Mouse (Mus musculus) ovary, postnatal 10 days (tissue): ENCODE measurements around the gene Nkx2-2.
"Not testable (repeated sequence)": the region's sequence is repeated elsewhere in the genome, so short reads cannot be mapped to it uniquely, and the experiment has no call there.

ENCODE experiments used
- DNase-seq: peaks from one replicate; pipeline ENCODE4 v3.0.0; 2022; ENCODE audit warnings: low spot score

The Nkx2-2 gene

DNA sequence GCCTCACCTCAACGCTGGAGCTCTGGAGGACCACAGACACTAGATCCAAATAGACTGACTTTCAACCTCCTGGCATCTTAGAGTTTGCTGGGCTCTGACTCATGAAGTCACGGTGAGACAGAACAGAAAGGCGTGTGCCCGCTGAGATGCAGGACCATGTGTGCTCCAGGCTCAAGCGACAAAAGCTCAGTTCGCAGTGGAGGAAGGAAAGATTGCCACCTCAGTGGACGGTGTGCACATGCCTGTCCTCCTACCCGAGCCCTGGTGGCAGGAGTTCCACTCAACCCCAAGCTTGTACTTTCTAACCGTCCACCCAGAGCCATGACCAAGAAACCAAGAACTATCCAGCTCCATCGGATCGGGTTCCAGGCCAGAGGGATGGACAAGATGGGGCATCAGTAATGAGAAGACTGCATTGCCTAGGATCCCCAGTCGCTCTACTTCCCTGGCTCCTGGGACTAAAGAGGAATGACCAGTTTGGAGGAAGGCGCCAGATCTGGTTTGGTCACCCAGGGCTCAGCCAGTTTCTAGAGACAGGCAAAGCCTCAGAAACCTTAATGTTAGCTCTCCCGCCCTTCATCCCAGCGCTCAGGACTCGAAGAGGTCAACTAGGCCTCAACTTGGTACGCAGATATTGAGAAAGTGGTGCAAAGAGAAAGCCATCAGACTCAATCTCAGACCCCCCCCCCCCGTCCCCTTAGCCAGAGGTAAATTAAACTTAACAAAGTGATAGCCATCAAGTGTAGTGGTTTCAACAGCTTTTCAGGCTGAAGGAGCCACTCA lies 11.9 kb downstream of the Nkx2-2 start:
- no peak for DNase-seq

DNA sequence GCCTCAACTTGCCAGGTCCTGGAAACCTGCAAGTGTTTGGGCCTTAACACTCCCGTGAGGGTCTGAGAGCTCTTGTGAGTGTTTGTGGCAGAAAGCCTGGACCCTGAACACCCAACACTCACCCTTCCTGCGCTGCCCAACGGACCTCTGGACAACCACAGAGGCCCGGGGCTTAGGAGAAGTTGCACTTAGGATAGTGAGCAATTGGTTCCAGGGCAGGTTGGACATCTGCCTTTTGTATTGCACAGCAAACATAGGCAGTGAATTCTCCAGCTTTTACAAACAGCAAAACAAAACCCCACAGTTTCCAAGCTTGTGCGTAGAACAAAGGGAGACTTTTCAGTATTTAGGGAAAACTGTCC lies 12.8 kb downstream of the Nkx2-2 start:
- DNase-seq: no peak

DNA sequence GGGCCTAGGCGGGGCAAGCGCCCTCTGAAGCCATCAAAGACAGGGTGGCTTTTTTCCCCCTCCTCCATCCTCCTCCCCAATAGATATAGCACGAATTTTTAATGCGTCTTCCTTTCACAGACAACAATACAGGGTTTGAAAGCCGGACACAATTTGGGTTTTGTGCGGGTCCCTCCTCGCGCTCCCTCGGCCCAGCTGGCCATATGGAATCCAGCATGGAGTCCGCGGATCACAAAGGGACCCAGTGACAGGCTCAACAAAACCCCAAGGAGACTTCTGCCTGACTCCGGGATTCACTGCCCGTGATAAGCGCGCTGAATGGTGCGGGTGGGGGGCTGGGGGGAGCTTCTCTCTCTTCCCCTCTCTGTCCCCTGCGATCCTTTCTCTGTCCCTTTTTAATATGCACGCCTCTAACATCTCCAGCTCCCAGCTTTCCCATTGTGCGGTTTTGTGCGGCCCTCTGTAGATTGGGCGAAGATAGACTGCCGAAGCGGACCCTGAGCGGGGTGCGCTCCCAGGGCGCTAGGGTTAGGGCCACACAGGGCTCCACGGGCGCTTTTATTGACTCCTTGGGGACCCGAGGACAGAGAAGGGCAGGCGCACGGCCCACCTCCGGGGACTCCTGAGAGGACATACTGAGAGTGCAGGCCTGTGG lies 13.3 kb downstream of the Nkx2-2 start:
- no peak for DNase-seq

DNA sequence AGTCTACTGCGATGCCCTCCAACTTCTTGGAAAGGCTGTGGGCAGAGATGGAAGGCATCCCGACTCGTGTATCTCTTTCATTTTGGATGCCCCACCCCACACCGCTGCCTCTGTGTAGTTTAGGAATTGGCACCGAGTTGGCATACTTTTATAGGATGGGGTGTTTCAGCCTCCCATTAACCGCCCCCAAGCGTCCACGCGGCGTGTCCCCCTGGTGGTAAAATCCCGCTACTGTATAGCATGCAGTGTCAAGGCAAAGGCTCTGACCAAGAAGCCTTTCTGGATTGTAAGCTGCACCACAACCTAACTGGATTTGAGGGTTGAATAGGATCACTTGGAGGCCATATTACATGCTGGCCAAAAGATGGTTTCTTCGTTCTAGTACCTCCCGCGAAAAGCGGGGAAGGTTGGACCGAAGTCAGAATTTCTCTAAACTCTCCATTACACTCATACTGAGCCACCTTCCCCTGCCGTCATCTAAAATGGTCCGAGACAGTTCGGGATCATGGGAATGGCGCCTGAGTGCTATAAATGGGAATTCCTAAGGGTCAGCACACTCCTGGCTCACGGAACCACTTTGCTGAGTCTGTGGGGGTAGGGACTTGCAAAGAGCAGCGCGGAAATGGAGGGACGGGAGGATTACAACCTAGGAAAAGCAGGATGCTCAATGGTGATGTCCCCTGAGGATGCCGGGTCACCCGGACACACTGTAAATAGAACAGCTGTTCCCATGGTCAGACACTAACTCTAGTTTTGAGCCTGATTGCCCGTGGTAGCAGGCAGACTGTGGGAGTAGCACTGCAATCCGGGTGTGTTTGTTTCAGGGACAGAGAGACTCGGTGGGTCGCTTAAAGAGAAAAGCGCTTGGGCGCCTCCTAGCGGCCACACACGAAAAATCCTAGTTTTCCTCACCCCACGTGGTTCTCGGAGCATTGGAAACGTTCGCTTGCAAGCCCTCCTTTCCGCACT lies 15.7 kb downstream of the Nkx2-2 start:
- no peak for DNase-seq

DNA sequence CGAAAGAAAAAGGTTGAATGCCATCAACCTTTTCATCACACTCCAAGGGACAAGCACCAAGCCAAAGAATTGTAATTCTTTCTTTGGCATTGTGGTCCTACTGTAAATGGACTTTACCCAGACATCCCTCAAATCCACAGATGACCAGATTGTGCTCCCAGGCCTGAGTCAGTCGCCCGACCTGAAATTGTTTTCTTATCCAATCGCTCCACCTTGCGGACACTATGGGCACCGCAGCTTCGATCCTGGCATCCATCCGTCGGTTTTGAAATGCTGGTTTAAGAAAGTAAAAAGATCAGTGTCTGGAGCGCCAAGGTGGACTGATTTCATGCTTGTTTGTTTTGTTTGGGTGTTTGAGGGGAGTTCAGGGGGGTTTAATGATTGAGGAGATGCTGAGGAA lies 16.4 kb downstream of the Nkx2-2 start:
- peak; percentile 69 for DNase-seq

DNA sequence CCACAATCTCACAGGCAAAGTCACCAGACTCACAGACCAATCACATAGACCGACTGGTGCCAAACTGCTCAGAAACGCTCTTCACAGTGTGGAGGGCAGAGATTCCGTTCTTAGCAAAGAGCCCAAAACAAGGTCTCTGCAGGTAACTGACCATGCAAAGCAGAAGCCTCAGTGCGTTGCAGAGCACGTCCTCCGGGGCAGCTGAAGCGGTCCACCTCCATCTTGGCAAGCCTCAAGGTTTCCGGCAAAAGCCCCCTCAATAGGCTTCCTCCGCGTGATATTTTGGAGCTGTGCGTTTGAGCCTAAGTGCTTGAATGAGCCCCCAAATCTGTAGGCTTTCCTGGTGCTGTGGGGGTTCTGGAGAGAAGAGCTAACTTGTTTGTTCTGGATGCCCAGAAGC lies 18.7 kb downstream of the Nkx2-2 start:
- no peak for DNase-seq

DNA sequence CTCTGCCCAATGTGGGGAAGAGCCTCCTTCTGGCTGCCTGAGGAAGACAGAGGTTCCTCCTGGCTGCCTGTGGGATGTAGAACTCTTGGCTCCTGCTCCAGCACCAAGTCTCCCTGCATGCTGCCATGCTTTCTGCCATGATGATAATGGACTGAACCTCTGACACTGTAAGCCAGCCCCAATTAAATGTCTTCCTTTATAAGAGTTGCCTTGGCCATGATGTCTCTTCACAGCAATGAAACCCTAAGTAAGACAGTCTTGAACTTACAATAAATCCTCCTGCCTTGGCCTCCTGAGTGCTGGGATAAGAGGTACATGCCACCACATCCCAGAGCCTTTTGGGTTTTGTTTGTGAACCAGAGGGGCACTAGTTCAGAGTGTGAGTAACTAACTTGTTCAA lies 20.3 kb downstream of the Nkx2-2 start:
- DNase-seq: no peak

DNA sequence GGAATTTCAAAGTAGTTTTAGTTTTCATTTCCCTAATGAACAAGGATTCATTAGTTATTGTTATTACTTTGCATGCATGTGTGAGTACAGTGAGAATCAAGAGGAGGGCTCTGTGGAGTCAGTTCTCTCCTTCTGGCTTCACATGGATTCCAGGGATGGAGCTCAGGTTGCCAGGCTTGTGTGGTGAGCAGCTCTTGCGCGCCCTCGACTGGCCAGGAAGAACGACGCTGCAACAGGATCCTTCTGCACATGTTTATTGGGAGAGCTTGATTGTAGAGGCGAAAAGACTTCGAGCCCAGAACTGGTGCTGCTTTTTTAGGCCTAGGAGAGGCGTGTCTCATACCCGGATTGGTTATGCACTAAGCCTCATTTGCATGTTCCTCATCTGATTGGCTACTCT lies 23.5 kb downstream of the Nkx2-2 start:
- DNase-seq: not testable (repeated sequence)

DNA sequence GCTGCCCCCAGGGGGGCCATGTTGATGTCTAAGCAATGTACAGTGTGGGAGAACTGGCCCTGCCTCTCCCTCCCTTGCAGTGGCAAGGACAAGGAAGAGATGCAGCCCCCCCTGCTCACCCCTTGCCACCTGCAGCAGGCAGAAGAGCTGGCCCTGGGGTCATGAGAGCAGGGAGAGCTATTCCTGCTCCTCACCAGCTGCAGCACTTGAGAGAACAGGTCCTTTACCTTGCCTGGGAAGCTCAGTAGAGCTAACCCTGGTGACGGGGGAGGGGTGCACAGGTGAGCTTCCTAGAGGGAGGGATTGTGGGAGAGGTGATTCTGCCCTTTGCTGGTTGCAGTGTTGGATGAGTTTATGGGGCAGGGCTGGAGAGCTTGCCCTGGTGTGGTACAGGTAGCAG lies 28.2 kb downstream of the Nkx2-2 start:
- no peak for DNase-seq

DNA sequence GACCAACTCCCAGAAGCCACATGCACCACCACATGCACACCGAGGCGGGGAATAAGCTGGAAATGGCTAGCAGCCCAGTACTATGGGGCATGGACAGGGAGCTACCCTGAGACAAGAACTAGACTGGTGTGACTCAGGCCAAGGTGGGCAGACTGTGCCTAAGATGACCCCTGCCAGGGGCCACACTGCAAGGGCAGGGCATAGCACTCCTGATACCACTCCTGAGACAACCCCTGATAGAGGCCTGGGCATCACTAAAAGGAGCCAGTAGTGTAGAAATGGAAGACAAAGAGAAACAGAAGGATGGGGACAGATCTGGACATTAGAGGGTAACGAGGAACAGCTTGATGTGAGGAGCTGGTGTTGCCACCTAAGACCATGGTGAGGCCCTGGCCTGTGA lies 28.7 kb downstream of the Nkx2-2 start:
- no peak for DNase-seq

DNA sequence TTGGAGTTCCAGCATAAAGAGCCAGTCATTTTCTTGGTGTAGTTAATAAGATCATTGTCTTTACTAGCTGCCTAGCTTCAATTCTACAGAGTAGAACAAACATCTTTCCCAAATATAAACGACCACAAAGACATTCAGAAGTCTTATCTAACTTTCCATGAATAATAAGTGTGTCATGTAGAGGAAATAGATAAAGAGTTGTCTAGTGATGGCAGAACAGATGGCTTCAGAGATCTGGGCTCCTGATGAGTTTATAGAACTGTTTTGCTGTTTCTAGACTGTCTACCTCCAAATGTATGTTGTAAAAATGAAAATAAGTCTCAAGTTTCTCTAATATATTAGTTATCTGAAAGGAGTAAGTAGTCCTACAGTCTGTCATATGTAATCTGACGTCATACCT lies 41.5 kb downstream of the Nkx2-2 start:
- DNase-seq: no peak
